Mouse (Mus musculus): ENCODE results near the gene Tmem123. TPM values are rescaled to one million over a fixed set of nuclear protein-coding genes. Genes with fewer than 3 reads are reported as not detected.

The Tmem123 gene
- polyA plus RNA-seq, 1 experiment from 2014 or later: 62.1 TPM

- Histone ChIP-seq H3K9me3 (ENCODE audit: control insufficient read depth, low read length) (no peaks in the 10 kb centered on the region), H3K9ac (ENCODE audit: low read depth, low read length) (no peak overlapping the region), H3K27ac (ENCODE audit: low read length) (no peak overlapping the region), H3K27me3 (replicated peaks; ENCODE audit: control insufficient read depth, insufficient read depth, low read length) (no peaks in the 10 kb centered on the region), H3K36me3 (ENCODE audit: control insufficient read depth, insufficient read depth, low read length) (0 out of 2 replicates have a peak, but pooled peaks cover 11% of the 10 kb centered on the region), H3K4me3 (ENCODE audit: low read length) (no peak overlapping the region), H3K4me2 (ENCODE audit: low read depth, low read length) (no peak overlapping the region), H3K4me1 (ENCODE audit: control insufficient read depth, insufficient read depth, low read length) (no peaks in the 10 kb centered on the region)
- WGBS: 86% methylated on average over 11 of the region's 11 CpGs
- ATAC-seq: peak; percentile 71; the same call in 1 of the 2 replicates
Measured at GRCm38 (mm10) chr9:7790580-7791084, 26.8 kb downstream of the Tmem123 start.

- 91% methylated on average over 2 of the region's 2 CpGs for WGBS
- H3K36me3 ChIP-seq (ENCODE audit: control insufficient read depth, insufficient read depth, low read length): 0 out of 2 replicates have a peak, but pooled peaks cover 11% of the 10 kb centered on the region
- no peak for ATAC-seq
Measured at GRCm38 (mm10) chr9:7793561-7793960, 29.7 kb downstream of the Tmem123 start.

GRCm38 (mm10) chr9:7795581-7795980, 31.7 kb downstream of the Tmem123 start:
- Histone ChIP-seq H3K4me1 (ENCODE audit: control insufficient read depth, insufficient read depth, low read length) (no peaks in the 10 kb centered on the region), H3K27ac (ENCODE audit: low read length) (no peak overlapping the region), H3K9me3 (ENCODE audit: control insufficient read depth, low read length) (no peaks in the 10 kb centered on the region), H3K4me2 (ENCODE audit: low read depth, low read length) (no peak overlapping the region), H3K27me3 (replicated peaks; ENCODE audit: control insufficient read depth, insufficient read depth, low read length) (no peaks in the 10 kb centered on the region), H3K9ac (ENCODE audit: low read depth, low read length) (no peak overlapping the region), H3K4me3 (ENCODE audit: low read length) (no peak overlapping the region), H3K36me3 (ENCODE audit: control insufficient read depth, insufficient read depth, low read length) (0 out of 2 replicates have a peak, but pooled peaks cover 11% of the 10 kb centered on the region)
- ATAC-seq: no peak

More at GRCm38 (mm10) chr9:7793561-7793960, 29.7 kb downstream of the Tmem123 start:
- Histone ChIP-seq H3K4me2 (ENCODE audit: low read depth, low read length) (no peak overlapping the region), H3K9ac (ENCODE audit: low read depth, low read length) (no peak overlapping the region), H3K9me3 (ENCODE audit: control insufficient read depth, low read length) (no peaks in the 10 kb centered on the region), H3K27me3 (replicated peaks; ENCODE audit: control insufficient read depth, insufficient read depth, low read length) (no peaks in the 10 kb centered on the region), H3K27ac (ENCODE audit: low read length) (no peak overlapping the region), H3K4me1 (ENCODE audit: control insufficient read depth, insufficient read depth, low read length) (no peaks in the 10 kb centered on the region), H3K4me3 (ENCODE audit: low read length) (no peak overlapping the region)

- Histone ChIP-seq H3K4me3 (ENCODE audit: low read length) (no peak overlapping the region), H3K27ac (ENCODE audit: low read length) (no peak overlapping the region), H3K36me3 (ENCODE audit: control insufficient read depth, insufficient read depth, low read length) (0 out of 2 replicates have a peak, but pooled peaks cover 11% of the 10 kb centered on the region), H3K9ac (ENCODE audit: low read depth, low read length) (no peak overlapping the region), H3K4me1 (ENCODE audit: control insufficient read depth, insufficient read depth, low read length) (no peaks in the 10 kb centered on the region), H3K27me3 (replicated peaks; ENCODE audit: control insufficient read depth, insufficient read depth, low read length) (no peaks in the 10 kb centered on the region), H3K4me2 (ENCODE audit: low read depth, low read length) (no peak overlapping the region), H3K9me3 (ENCODE audit: control insufficient read depth, low read length) (no peaks in the 10 kb centered on the region)
- 69% methylated on average over 6 of the region's 6 CpGs for WGBS
- ATAC-seq: no peak
Measured at GRCm38 (mm10) chr9:7796129-7796864, 32.5 kb downstream of the Tmem123 start.

GRCm38 (mm10) chr9:7797542-7797941, 33.7 kb downstream of the Tmem123 start:
- 91% methylated on average over 2 of the region's 2 CpGs for WGBS
- no peak overlapping the region for H3K4me3 ChIP-seq (ENCODE audit: low read length)

GRCm38 (mm10) chr9:7798555-7798954, 34.7 kb downstream of the Tmem123 start:
- H3K36me3 ChIP-seq (ENCODE audit: control insufficient read depth, insufficient read depth, low read length): 0 out of 2 replicates have a peak, but pooled peaks cover 6% of the 10 kb centered on the region
- no peaks in the 10 kb centered on the region for H3K9me3 ChIP-seq (ENCODE audit: control insufficient read depth, low read length)
- 84% methylated on average over 3 of the region's 3 CpGs for WGBS
- H3K27me3 ChIP-seq (replicated peaks; ENCODE audit: control insufficient read depth, insufficient read depth, low read length): no peaks in the 10 kb centered on the region
- H3K4me2 ChIP-seq (ENCODE audit: low read depth, low read length): no peak overlapping the region
- H3K27ac ChIP-seq (ENCODE audit: low read length): no peak overlapping the region
- no peak for ATAC-seq
- H3K4me3 ChIP-seq (ENCODE audit: low read length): no peak overlapping the region
- H3K9ac ChIP-seq (ENCODE audit: low read depth, low read length): no peak overlapping the region
- H3K4me1 ChIP-seq (ENCODE audit: control insufficient read depth, insufficient read depth, low read length): no peaks in the 10 kb centered on the region

More at GRCm38 (mm10) chr9:7797542-7797941, 33.7 kb downstream of the Tmem123 start:
- ATAC-seq: no peak
- Histone ChIP-seq H3K36me3 (ENCODE audit: control insufficient read depth, insufficient read depth, low read length) (0 out of 2 replicates have a peak, but pooled peaks cover 7% of the 10 kb centered on the region), H3K9me3 (ENCODE audit: control insufficient read depth, low read length) (no peaks in the 10 kb centered on the region), H3K27me3 (replicated peaks; ENCODE audit: control insufficient read depth, insufficient read depth, low read length) (no peaks in the 10 kb centered on the region), H3K9ac (ENCODE audit: low read depth, low read length) (no peak overlapping the region), H3K4me2 (ENCODE audit: low read depth, low read length) (no peak overlapping the region), H3K4me1 (ENCODE audit: control insufficient read depth, insufficient read depth, low read length) (no peaks in the 10 kb centered on the region), H3K27ac (ENCODE audit: low read length) (no peak overlapping the region)

GRCm38 (mm10) chr9:7805101-7805506, 41.3 kb downstream of the Tmem123 start:
- WGBS: 59% methylated on average over 4 of the region's 5 CpGs
- ATAC-seq: peak; percentile 71

GRCm38 (mm10) chr9:7822758-7823157, 58.9 kb downstream of the Tmem123 start:
- no peak for ATAC-seq
- no peak overlapping the region for H3K27ac ChIP-seq (ENCODE audit: low read length)
- H3K36me3 ChIP-seq (ENCODE audit: control insufficient read depth, insufficient read depth, low read length): peaks cover 3% of the 10 kb centered on the region; the same call in 1 of the 2 replicates
- H3K27me3 ChIP-seq (replicated peaks; ENCODE audit: control insufficient read depth, insufficient read depth, low read length): no peaks in the 10 kb centered on the region
- no peak overlapping the region for H3K9ac ChIP-seq (ENCODE audit: low read depth, low read length)
- no peaks in the 10 kb centered on the region for H3K9me3 ChIP-seq (ENCODE audit: control insufficient read depth, low read length)
- no peaks in the 10 kb centered on the region for H3K4me1 ChIP-seq (ENCODE audit: control insufficient read depth, insufficient read depth, low read length)
- 76% methylated on average over 3 of the region's 3 CpGs for WGBS
- no peak overlapping the region for H3K4me2 ChIP-seq (ENCODE audit: low read depth, low read length)
- no peak overlapping the region for H3K4me3 ChIP-seq (ENCODE audit: low read length)

More at GRCm38 (mm10) chr9:7805101-7805506, 41.3 kb downstream of the Tmem123 start:
- Histone ChIP-seq H3K9ac (ENCODE audit: low read depth, low read length) (no peak overlapping the region), H3K4me3 (ENCODE audit: low read length) (no peak overlapping the region), H3K9me3 (ENCODE audit: control insufficient read depth, low read length) (no peaks in the 10 kb centered on the region), H3K4me2 (ENCODE audit: low read depth, low read length) (no peak overlapping the region), H3K36me3 (ENCODE audit: control insufficient read depth, insufficient read depth, low read length) (no peaks in the 10 kb centered on the region), H3K27ac (ENCODE audit: low read length) (no peak overlapping the region), H3K4me1 (ENCODE audit: control insufficient read depth, insufficient read depth, low read length) (no peaks in the 10 kb centered on the region), H3K27me3 (replicated peaks; ENCODE audit: control insufficient read depth, insufficient read depth, low read length) (no peaks in the 10 kb centered on the region)

- H3K27ac ChIP-seq (ENCODE audit: low read length): no peak overlapping the region
- H3K36me3 ChIP-seq (ENCODE audit: control insufficient read depth, insufficient read depth, low read length): peaks cover 3% of the 10 kb centered on the region; the same call in 1 of the 2 replicates
- H3K27me3 ChIP-seq (replicated peaks; ENCODE audit: control insufficient read depth, insufficient read depth, low read length): no peaks in the 10 kb centered on the region
- ATAC-seq: no peak
- no peak overlapping the region for H3K4me3 ChIP-seq (ENCODE audit: low read length)
- no peaks in the 10 kb centered on the region for H3K9me3 ChIP-seq (ENCODE audit: control insufficient read depth, low read length)
- no peak overlapping the region for H3K9ac ChIP-seq (ENCODE audit: low read depth, low read length)
- no peaks in the 10 kb centered on the region for H3K4me1 ChIP-seq (ENCODE audit: control insufficient read depth, insufficient read depth, low read length)
- no peak overlapping the region for H3K4me2 ChIP-seq (ENCODE audit: low read depth, low read length)
- WGBS: 95% methylated on average over 5 of the region's 5 CpGs
Measured at GRCm38 (mm10) chr9:7824916-7825315, 61.1 kb downstream of the Tmem123 start.

Measured in intestine, embryonic 16.5 days (tissue).